Mouse (Mus musculus): ENCODE results near the gene Rnf135.
"Not testable (repeated sequence)": the region's sequence is repeated elsewhere in the genome, so short reads cannot be mapped to it uniquely, and the experiment has no call there.

The Rnf135 gene

DNA sequence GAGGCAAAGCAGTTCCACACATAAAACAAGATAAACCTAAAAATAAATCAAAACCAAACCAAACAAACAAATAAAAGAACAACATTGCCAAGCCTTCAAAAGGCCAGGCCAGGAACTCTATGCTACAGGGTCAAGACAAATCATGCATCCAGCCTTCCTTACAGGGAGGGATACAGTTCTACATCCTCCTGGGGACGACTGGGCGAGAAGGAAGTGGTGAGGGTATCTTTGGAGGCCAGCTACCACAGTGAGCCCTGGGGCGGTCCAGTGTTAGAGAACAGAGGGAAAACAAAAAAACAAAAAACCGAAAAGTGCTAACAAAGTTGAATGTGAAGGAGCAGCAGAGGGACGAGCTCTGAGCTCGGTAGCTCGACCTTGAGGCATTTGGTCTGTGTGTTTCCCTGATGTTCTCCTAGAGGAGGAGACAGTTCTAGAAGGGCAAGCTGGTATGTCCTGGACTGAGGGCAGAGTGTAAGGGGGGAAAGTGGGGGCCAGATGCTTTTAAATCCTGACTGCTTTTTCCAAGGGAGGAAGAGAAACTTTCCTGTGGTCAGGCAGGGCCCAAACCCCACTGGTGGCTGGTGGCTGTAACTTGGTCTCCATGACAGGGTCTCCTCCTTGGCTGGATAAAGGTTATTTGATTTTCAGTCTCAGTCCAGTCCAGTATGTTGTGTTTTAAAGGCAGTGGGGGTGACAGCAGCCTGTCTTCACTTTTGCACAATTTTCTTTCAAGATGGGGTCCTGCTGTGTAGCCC, 20.1 kb upstream of the Rnf135 start:
- DNase-seq: no peak

DNA sequence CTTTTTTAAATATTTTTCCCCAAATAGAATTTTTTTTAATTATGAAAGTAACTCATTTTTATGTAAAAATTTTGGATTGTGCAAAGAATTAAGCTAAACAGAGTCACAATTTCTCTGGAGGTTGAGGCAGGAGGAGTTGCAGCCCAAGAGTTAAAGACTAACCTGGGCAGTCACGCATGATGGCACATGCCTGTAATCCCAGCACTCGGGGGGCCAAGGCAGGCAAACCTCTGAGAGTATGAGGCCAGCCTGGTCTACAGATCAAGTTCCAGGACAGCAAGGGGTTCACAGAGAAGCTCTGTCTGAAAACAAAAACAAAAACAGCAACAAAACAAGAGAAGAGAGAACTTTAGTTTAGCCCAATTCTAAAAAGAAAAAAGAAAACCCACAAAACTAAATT, 19.4 kb upstream of the Rnf135 start:
- DNase-seq: no peak

DNA sequence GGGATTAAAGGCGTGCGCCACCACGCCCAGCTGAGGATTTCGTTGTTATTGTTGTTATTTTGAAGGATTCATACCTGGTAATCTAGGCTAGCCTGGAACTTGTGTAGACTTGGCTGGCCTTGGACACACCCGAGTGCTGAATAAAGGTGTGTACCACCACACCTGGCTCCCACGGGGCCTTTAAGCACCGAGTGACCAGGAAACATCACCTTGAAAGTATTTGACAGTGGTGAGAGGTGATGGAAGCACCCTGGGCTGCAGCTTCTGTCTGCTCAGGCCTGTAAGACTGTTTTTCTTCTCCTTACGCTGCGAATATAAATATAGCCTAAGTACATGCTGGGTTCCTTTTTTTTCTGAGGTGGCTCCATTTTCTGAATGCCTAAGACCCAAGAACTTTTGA, 15.5 kb upstream of the Rnf135 start:
- no peak for DNase-seq

DNA sequence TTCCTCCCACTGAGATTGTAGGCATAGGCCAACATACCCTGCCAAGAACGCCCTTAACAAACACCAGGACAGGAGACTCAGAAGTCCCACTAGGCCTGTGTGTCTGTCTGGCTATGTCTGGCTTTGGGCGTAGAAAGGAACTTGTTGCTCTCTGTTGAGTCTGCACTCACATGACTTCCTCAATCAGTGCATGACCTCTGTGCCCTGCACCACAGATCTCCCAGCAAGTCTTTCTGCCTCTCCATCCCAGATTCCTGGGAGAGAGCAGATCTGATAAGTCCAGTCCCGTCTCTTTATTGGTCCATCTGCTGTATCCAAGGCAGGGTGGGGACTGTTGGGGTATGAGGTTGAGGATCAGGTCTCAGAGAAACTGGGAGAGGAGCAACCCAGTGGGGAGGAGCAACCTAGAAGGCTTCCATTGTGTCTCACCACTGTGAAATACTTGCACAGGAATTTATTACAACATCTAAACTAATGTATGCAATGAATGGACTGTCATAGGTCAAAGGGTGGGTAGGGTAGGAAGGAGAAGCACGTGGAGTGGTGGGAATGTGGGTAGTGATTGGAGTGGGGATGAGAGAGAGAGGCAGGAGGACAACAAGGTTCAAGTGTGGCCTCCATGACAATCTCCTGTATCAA, 14.9 kb upstream of the Rnf135 start:
- DNase-seq: no peak

DNA sequence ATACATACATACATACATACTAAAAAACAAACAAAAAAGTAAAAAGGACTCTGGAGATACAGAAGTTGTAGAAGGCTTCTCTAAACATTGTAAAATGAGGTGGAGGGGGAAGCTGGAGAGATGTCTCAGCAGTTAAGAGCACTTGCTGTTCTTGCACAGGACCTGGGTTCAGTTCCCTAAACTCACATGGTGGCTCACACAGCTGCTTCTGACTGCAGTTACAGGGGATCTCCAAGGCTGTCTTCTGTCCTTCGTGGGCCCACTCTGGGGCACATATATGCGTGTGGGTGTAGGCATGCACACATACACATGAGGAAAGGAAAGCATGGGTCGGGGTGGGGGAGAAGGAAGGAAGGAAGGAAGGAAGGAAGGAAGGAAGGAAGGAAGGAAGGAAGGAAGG, 14.0 kb upstream of the Rnf135 start:
- DNase-seq: no peak

DNA sequence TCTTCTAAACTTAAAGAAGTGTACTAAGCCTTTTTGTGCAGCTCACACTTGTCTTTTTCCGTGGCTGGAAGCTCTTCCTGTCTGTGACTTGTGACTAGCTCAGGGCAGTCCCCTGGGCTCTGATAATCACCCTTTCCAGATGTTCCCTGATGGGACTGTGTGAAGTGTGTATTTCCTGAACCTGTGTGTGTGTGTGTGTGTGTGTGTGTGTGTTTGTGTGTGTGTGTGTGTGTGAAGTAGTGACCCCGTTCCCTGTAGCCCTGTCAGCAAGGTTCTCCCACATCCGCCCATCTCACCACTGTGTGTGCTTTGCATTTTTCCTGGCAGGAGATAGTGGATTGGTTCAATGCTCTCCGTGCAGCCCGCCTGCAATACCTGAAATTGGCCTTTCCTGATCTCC, 13.3 kb upstream of the Rnf135 start:
- DNase-seq: no peak

DNA sequence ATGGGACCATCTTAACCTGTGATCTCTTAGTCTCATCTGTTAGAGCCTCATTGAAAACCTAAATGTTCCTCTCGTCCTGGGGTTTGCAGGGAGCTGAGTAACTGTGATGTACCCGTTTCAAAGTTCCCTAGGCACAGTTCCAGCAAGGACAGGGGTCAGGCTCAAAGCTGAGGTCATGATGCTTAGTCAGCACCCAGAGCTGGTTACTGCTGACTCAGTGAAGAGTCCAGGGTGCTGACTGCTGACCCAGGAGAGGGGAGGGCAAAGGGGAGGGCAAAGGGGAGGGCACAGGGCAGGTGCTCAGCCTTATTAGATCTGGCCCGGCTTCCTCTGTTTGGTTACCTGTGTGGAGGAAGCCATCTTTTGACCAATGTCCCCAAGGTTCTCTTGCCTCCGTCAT, 11.8 kb upstream of the Rnf135 start:
- DNase-seq: peak; percentile 74

DNA sequence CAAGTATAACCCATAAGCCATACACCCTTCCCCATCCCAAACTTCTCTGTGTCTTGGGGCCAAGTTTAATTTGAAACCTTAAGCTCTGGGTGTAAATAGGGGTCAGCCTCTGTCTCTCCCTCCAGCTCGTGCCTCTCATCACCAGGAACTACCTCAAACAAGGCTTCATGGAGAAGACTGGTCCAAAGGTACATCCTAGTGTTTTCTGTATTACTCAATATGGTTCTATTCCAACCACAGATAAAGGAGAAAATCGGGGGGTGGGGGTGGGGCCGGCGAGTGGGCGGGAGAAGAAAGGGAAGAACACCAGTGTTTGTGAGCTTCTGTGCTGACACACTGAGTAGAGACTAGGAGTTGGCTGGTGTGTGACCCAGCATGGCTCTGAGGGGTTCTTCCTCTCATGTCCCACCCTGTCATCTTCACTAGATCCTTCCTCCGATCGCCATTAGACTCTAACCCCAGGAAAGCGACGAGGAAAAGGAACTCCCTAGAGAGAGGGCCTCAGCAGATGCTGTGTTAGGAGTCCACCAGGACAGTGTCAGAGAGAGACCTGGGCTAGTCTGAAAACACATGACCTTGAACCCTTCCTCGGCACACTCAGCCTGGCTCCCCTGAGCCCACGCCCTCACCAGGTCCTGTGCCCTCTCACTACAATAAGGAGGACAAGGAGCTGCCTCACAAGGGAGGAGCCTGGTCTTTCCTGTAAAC, 9.5 kb upstream of the Rnf135 start:
- no peak for DNase-seq

DNA sequence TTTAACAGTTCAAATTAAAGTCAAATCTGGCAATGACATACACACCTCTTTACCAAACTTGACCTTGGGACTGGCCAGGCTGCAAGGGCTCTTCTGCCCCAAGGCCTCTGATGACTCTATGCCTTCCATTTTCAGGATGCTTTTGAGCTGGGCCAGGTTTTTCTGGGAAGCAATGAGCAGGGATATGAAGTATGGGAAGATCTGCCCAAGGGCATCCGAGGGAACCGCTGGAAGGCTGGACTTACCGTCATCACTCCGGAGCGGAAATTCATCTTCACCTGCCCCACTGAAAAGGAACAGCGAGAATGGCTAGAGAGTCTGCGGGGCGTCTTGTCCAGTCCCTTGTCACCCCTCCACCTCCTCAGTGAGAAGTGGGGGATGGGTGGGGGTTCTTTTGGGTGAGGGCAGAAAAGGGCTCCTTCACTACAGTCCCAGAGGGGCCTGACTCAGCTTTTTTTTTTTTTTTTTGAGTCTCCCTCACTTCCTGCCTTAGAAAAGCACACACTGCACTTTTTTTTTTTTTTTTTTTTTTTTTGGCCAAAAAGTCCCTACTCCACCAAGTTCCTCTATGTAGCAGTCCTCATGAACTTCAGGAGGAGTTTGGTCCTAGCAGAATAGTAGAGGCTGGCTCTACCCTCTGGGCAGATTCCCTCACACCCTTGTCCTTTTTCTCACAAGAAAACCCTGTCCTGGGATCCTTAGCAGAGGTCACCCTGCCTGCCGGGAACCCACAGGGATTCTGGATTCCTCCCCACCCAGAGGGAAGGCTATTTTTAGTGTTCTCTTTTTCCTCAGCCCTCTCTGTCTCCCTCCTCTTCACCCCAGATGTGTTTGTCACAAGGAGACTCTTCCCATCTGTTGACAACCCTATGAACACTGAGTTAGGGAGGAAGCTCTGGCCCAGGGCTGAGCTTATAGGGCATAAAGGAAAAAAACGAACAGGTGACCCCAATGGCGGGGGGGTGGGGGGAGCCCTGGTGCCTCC, 6.4 kb upstream of the Rnf135 start:
- peak; percentile 60 for DNase-seq

DNA sequence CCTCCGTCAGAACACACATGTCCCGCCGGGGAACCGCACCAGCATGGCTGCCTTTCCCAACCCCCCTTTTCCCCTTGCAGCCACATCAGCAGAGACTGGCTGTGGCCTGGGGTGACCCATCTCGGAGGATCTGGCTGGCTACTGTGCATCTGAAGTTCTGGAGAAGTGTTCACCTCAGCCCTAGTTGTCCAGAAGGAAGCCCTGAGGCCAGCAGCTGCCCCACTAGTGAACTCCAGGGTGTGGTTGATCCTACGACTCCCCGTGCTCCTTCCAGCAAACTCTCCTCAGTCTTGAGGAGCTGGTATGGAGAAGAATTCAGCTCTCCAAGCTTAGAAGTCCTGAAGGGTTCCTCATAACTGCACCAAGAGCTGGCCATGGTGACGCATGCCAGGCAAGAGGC, 5.3 kb upstream of the Rnf135 start:
- no peak for DNase-seq

DNA sequence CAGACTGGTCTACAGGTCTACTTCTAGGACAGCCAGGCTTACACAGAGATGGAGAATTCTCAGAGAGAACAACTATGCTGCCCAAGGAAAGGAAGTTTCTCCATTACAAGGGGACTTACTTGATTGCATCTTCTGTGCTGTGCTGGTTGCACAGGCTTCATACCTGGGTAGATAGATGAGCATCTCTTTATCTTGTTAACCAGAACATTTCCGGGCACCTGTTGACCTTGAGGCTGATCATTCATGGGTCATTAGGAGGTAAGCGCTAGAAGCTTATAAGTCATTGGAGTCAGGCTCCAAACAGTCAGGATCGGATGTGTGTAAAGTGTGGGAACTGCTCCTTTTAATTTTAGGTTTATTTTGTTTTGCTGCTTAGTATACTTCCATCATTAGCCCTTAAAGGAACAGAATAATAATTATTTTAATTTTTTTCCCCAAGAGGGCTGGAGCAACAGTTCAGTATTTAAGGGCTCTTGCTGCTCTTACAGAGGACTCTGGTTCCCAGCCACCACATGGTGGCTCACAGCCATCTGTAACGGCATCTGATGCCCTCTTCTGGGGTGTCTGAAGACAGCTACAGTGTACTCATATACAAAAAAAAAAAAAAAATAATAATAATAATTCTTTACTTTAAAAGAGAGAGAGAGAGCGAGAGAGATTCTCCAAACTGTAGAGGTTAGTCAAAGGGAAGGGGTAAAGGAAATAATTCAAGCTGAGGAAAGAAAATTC, 2.5 kb upstream of the Rnf135 start:
- DNase-seq: no peak

DNA sequence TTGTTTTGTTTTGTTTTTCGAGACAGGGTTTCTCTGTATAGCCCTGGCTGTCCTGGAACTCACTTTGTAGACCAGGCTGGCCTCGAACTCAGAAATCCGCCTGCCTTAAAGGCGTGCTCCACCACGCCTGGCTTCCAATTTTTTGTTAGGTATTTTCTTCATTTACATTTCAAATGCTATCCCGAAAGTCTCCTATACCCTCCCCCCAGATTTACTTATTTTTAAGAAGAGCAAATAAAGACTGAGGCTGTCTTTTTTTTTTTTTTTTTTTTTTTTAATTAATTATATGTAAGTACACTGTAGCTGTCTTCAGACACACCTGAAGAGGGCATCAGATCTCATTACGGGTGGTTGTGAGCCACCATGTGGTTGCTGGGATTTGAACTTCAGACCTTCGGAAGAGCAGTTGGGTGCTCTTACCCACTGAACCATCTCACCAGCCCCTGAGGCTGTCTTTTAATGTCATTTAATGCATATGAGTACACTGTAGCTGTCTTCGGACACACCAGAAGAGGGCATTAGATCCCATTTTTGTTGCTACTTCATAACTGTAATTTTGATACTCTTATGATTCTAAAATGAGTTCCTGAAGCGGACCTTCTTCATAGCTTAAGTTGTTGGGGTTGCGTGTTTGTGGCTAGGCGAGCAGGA, 472 bp upstream of the Rnf135 start:
- DNase-seq: not testable (repeated sequence)

DNA sequence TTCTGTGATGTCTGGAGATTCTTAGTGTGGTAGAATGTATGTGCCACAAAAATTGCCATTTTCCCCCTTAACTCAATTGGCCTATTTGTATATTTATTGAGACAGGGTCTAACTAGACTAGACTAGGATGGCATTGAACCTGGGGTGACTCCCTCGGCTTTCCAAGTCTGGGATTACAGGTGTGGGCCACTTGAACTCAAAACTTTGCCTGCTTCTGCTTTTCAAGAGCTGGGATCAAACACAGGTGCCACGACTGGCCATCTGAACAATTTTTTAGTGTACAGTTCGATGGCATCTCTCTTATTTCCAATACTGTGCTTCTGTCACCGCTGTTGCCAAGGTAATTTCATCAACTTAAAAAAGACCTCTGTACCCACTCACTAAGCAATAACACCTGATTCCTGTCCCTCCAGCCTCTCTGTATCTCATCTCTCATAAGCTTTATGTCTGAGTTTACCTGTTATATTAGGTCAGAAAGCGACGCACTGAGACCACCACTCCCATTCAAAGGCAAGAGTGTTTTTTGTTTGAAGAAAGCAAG, 950 bp downstream of the Rnf135 start:
- no peak for DNase-seq

DNA sequence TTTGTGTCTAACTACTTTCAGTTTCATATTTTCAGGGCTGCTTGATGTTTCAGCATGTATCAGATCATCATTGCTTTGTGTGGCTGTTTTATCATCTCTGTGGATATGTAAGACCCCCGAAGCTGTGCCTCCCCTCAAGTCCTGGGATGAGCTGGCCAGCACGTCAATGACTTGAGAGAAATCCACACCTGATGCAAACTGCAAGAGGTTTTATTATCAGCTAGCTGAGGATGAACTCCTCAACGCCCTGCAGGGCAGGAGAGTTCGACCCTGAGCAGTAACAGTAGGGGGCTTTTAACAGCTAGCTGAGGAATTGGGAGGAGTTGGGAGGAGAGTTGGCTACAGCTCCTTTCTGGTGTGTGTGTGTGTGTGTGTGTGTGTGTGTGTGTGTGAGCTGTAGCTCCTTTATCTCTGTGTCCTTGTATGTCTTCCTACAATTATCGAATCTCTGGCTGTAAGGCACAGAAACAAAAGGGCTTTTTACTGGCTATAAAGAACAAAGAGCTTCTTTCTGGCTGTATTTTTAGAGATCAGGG, 1.9 kb downstream of the Rnf135 start:
- DNase-seq: not testable (repeated sequence)

DNA sequence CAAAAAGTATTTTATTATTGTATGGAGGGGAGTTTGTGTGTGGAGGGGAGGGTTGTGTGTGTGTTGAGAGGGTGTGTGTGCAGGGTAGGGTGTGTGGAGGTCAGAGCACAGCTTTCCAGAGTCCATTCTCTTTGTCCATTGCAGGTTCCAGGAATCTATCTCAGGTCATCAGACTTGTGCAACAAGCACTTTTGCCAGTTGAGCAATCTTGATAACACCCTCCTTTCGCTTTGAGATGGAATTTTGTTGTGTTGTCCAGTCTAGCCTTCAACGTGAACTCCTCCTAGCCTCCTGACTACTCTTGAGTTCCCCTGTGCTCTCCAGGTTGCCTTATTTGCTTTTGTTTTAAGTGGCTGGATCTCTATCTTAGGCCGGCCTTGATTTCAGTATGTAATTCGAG, 6.6 kb downstream of the Rnf135 start:
- no peak for DNase-seq

DNA sequence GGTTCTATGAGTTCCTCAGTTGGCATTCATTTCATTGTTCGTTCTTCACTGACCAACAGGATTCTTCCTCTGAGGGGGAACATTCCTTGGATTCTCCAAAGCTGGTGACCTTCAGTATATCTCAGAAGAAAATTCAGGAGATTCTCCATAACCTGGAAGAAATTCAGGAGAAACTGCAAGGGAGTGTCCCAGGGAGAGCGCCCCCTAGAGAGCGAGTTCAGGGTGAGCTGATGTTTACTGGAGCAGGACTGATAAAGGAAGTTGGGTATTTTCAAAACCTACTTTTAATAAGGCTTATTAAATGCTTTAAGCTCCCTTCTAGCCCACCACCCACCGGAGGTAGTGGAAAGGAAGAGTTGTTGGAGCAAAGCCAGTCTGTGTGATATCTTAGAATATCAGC, 10.2 kb downstream of the Rnf135 start:
- no peak for DNase-seq

DNA sequence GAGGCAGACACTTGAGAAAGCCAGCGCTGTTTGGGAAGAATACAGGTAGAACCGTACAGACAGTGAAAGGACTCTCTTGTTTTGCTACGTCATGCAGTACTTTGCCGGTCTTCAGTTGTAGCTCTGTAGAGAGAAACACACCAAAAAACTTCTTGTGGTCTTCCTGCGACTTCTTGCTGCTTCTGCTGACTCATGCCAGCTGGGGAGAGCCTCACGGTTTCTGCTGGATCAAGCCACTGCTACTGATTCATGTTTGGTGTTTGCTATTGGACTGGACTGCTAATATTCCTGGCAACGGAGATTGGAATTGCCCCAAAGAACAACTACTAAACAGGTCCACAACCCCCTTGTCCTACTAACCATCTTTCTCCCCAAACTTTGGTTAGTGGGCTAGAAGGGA, 12.7 kb downstream of the Rnf135 start:
- DNase-seq: no peak

DNA sequence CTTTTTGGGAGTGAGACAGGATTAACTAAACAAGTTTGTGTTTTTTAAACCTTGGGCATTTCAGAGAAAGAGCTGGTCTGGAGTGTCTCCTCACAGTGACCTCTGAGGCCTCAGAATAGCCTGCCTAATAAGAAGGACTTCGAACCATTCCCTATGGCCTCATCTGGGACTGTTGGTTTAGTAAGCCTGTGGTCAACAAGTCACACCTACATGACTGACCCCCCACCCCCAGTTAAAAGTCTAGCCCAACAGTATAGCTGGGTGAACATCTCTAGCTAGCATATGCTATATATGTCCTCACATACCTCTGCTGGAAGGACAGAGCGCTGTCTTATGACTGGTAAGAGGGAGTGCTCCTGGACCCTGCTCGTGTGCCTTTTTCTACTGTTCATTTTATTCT, 15.7 kb downstream of the Rnf135 start:
- DNase-seq: no peak

DNA sequence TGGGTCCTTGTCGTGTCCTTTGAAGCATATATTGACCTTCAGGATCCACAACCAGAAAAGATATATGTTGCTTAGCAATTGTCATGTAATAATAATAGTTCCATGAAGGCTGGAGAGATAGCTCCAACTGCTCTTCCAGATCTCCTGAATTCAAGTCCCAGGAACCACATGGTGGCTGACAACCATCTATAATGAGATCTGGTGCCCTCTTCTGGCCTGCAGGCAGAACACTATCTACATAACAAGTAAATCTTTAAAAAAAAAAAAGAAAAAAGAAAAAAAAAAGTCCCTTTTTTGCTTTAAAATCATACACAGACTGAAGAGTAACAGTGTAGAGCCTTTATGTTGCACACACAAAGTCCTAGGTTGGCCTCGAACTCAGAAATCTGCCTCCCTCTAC, 16.1 kb downstream of the Rnf135 start:
- DNase-seq: no peak

DNA sequence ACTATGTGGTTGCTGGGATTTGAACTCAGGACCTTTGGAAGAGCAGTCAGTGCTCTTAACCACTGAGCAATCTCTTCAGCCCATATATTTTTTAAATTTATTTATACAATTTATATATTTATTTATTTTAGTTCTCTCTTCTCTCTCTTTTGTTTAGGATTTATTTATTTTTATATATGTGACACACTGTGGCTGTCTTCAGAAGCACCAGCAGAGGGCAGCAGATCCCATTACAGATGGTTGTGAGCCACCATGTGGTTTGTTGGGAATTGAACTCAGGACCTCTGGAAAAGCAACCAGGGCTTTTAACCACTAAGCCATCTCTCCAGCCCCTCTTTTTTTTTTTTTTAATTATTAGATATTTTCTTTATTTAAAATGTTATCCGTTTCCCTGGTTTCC, 16.7 kb downstream of the Rnf135 start:
- peak; percentile 44 for DNase-seq

DNA sequence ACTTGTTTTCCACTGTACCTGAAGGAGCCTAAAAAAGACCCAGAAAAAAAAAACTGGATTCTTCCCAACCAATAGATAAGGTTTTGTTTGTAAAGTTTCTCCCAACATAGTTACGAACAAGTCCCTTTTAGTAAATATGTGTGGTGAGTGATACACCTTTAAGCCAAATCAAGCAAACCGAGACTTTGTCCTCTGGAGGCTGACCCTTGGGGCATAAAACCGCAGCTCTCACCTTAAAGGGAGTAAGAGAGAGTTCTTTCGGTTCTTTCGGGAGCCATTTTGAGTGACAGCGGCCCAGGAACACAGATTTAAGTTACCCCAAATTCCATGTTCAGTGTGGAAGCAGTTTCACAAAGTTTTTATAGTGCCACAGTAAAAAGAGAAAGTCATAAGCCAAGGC, 18.6 kb downstream of the Rnf135 start:
- no peak for DNase-seq
